Comparison of ENCODE assay signal across 21 mouse cellular contexts in the genomic region with DNA sequence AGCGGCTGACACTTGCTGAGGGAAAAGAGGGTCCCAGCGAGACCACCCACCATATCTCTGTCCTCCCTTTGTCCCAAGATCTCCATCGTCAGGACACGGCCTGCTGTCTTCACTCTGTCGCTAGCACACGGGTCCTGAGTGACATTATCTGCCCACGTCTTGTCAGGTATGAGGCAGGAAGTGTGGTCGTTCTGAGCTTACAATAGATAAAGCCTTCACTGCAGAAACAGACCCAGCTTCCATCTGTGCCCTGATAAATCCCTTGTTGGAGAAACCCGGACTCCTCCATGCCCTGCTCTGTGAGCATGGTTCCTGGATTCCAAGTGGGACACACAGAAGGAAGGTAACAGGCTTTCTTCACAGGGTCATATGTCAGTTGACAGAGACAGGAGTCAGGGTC. TPM values are rescaled to one million over a fixed set of nuclear protein-coding genes. Genes with fewer than 3 reads are reported as not detected.
DNase-seq lines count a peak whose midpoint lies in the region; ATAC-seq and TF ChIP-seq lines count a peak whose summit lies in the region.
"Had no signal": no experiment of that assay in that cellular context is flagged by ENCODE, and none has a peak within 500 bp of the region (broad histone marks: within the 10 kb centered on the region; RNA-seq: fewer than 3 reads in every experiment).

No protein-coding gene starts in this region.

- ATAC-seq in hindbrain, embryonic 13.5 days (ENCODE audit: low FRiP score): no peak
- no peak for ATAC-seq in midbrain, embryonic 13.5 days
- no peak for ATAC-seq in monocyte, adult 5-6 weeks (replicated peaks; ENCODE audit: insufficient number of reproducible peaks, low FRiP score, low TSS enrichment, poor library complexity, severe bottlenecking)
- ATAC-seq: activated CD4-positive, CD25-positive, alpha-beta regulatory T cell, adult 4 months; Patski had no signal

- peaks cover 94% of the 10 kb centered on the region for H3K4me1 ChIP-seq in hindbrain, embryonic 13.5 days (replicated peaks)
- H3K4me1 ChIP-seq in midbrain, embryonic 13.5 days (replicated peaks): peaks cover 92% of the 10 kb centered on the region

- peak overlapping the region; percentile 91 for H3K27ac ChIP-seq in layer of hippocampus, adult 2 months
- H3K27ac ChIP-seq in hindbrain, embryonic 13.5 days: peak overlapping the region; percentile 83
- H3K27ac ChIP-seq in midbrain, embryonic 13.5 days: peak overlapping the region; percentile 71
- H3K27ac ChIP-seq: embryonic facial prominence, embryonic 13.5 days; heart, embryonic 13.5 days had no signal

- no peak for TF ChIP-seq CTCF in layer of hippocampus, adult 2 months (conservative IDR thresholded peaks at IDR 0.05)

- peaks cover 22% of the 10 kb centered on the region for H3K27me3 ChIP-seq in hindbrain, embryonic 13.5 days
- H3K27me3 ChIP-seq in midbrain, embryonic 13.5 days: peaks cover 4% of the 10 kb centered on the region
- H3K27me3 ChIP-seq: embryonic facial prominence, embryonic 13.5 days had no signal

- H3K9me3 ChIP-seq in hindbrain, embryonic 13.5 days: no peaks in the 10 kb centered on the region
- no peaks in the 10 kb centered on the region for H3K9me3 ChIP-seq in midbrain, embryonic 13.5 days
- H3K9me3 ChIP-seq: embryonic facial prominence, embryonic 13.5 days; heart, embryonic 13.5 days had no signal

- no peak overlapping the region; the same call in 1 of the 2 replicates for H3K9ac ChIP-seq in hindbrain, embryonic 13.5 days
- H3K9ac ChIP-seq in midbrain, embryonic 13.5 days (replicated peaks): peak overlapping the region; percentile 21; the same call in 1 of the 2 replicates
- H3K9ac ChIP-seq: embryonic facial prominence, embryonic 13.5 days; heart, embryonic 13.5 days had no signal

- no peaks in the 10 kb centered on the region for H3K36me3 ChIP-seq in hindbrain, embryonic 13.5 days
- H3K36me3 ChIP-seq in midbrain, embryonic 13.5 days: no peaks in the 10 kb centered on the region
- H3K36me3 ChIP-seq: embryonic facial prominence, embryonic 13.5 days; heart, embryonic 13.5 days had no signal

- DNase-seq in layer of hippocampus, adult 2 months (ENCODE audit: low spot score in 2 of 2): no peak
- no peak for DNase-seq in layer of hippocampus, adult 9-10 months (ENCODE audit: low spot score)
- DNase-seq in gastrocnemius, postnatal 4 days (ENCODE audit: low spot score in 2 of 2): no peak
- DNase-seq in lung, postnatal 25 days (ENCODE audit: low spot score): no peak
- DNase-seq: adrenal gland, postnatal 25 days; B cell, adult 2 months; cerebellum, adult 9-10 months; heart, adult 11 months; heart, postnatal 36 days; kidney, adult 11 months; kidney, postnatal 14 days; lung, postnatal 14 days; thymus, postnatal 4 days had no signal

- H3K4me3 ChIP-seq in layer of hippocampus, adult 2 months: no peak overlapping the region
- H3K4me3 ChIP-seq in hindbrain, embryonic 13.5 days: no peak overlapping the region
- H3K4me3 ChIP-seq in midbrain, embryonic 13.5 days (replicated peaks): no peak overlapping the region
- H3K4me3 ChIP-seq: embryonic facial prominence, embryonic 13.5 days; heart, embryonic 13.5 days had no signal

- no peak overlapping the region for H3K4me2 ChIP-seq in hindbrain, embryonic 13.5 days
- H3K4me2 ChIP-seq in midbrain, embryonic 13.5 days (replicated peaks): no peak overlapping the region
- H3K4me2 ChIP-seq: embryonic facial prominence, embryonic 13.5 days; heart, embryonic 13.5 days had no signal

- 61% methylated on average over 9 of the region's 9 CpGs for WGBS in hindbrain, embryonic 13.5 days
- 59% methylated on average over 9 of the region's 9 CpGs for WGBS in midbrain, embryonic 13.5 days

RNA-seq across cellular contexts. Expression of gene Slit1, which starts 48.9 kb away (rescaled TPM):
- 100 to 1,000 TPM; 232 to 244 TPM for total RNA-seq in layer of hippocampus, adult 2 months (2021)
- polyA plus RNA-seq in hindbrain, embryonic 13.5 days (2015; fragmentation: Nextera tagmentation; extraction: Ambion mirVana): 22.3 and 25.6 TPM in 2 replicates
- polyA plus RNA-seq in midbrain, embryonic 13.5 days (2015; fragmentation: Nextera tagmentation; extraction: Ambion mirVana): 13.2 and 23.8 TPM in 2 replicates
- not detected in 3 replicates for total RNA-seq in monocyte, adult 5-6 weeks (2017)
- total RNA-seq in gastrocnemius, postnatal 4 days (2021): 1 to 10 TPM; 1.2 to 2.3 TPM
- total RNA-seq: neutrophil, adult 5-6 weeks had no signal

Comparison
In these comparisons a context has a peak if more than half of its experiments do, and no peak if none do; other contexts are left out.
1. RNA of gene Slit1, which starts 48.9 kb away (total RNA-seq): 232 to 244 TPM in layer of hippocampus, adult 2 months; 1.2 to 2.3 TPM in gastrocnemius, postnatal 4 days and not detected in monocyte, adult 5-6 weeks; every median in the first group is over 10 times any median in the second.
2. Peak in every context shown above with its lines, with median percentiles within 50 percentile points of each other: H3K27ac ChIP-seq.